Mouse (Mus musculus): Measurements from ENCODE around the gene Gm3839. TPM values are rescaled to one million over a fixed set of nuclear protein-coding genes. Genes with fewer than 3 reads are reported as not detected.
"Not testable (repeated sequence)": the region's sequence is repeated elsewhere in the genome, so short reads cannot be mapped to it uniquely, and the experiment has no call there.

Gm3839 gene
- total RNA-seq (2021) = 1 to 10 TPM; 3.2 to 4.4 TPM
- long read RNA-seq, experiment 1, partial matches to known transcripts = 0 of 3 reads
- long read RNA-seq, experiment 1, other reads (novel, unspliced or antisense) = 3 of 3 reads
- long read RNA-seq, experiment 2, partial matches to known transcripts = 0 of 5 reads
- long read RNA-seq, experiment 2, other reads (novel, unspliced or antisense) = 5 of 5 reads

GRCm38 (mm10) chr14:11356626-11357025 is at the start of gene Gm3839:
Gene Gm3839 (minus strand): TSS chr14:11356726.
- DNase-seq; intact Hi-C loops (cut with DNase I): not testable (repeated sequence)

- DNase-seq = no peak
- intact Hi-C loops (cut with DNase I) = no loop called here
Observed at GRCm38 (mm10) chr14:11405661-11406060, 49.1 kb upstream of the Gm3839 start.

GRCm38 (mm10) chr14:11377846-11378245 is 21.3 kb upstream of the Gm3839 start:
- intact Hi-C loops (cut with DNase I) = no loop called here

GRCm38 (mm10) chr14:11375225-11375624 is 18.7 kb upstream of the Gm3839 start:
- intact Hi-C loops (cut with DNase I) = no loop called here
- DNase-seq = no peak

More at GRCm38 (mm10) chr14:11377846-11378245, 21.3 kb upstream of the Gm3839 start:
- no peak for DNase-seq

GRCm38 (mm10) chr14:11346086-11346485 is 10.4 kb downstream of the Gm3839 start:
- intact Hi-C loops (cut with DNase I) = no loop called here
- DNase-seq = no peak

- intact Hi-C loops (cut with DNase I) = no loop called here
- no peak for DNase-seq
Observed at GRCm38 (mm10) chr14:11329993-11330392, 26.5 kb downstream of the Gm3839 start.

GRCm38 (mm10) chr14:11307079-11307478 is 49.4 kb downstream of the Gm3839 start:
- intact Hi-C loops (cut with DNase I) = no loop called here
- peak in 1 of 2 experiments; percentile 9 for DNase-seq

- DNase-seq; intact Hi-C loops (cut with DNase I): not testable (repeated sequence)
Observed at GRCm38 (mm10) chr14:11287956-11288355, 68.6 kb downstream of the Gm3839 start.

GRCm38 (mm10) chr14:11257161-11257705 is 99.3 kb downstream of the Gm3839 start:
- no peak for DNase-seq
- intact Hi-C loops (cut with DNase I) = no loop called here

- DNase-seq = no peak
- intact Hi-C loops (cut with DNase I) = no loop called here
Observed at GRCm38 (mm10) chr14:11248053-11248452, 108.5 kb downstream of the Gm3839 start.

- no peak for DNase-seq
- intact Hi-C loops (cut with DNase I) = no loop called here
Observed at GRCm38 (mm10) chr14:11244546-11244945, 112.0 kb downstream of the Gm3839 start.

GRCm38 (mm10) chr14:11232086-11232485 is 124.4 kb downstream of the Gm3839 start:
- intact Hi-C loops (cut with DNase I) = no loop called here
- no peak for DNase-seq

Small RNA genes within 50 kb of the gene (microRNA-seq; reads per million reads assigned to microRNA genes)
- gene Mir5124b = 0 reads per million in 2 experiments

Other genes with a start within 250 kb of the Gm3839 start
- 1 to 10 TPM; 1.3 to 2.1 TPM for gene Fhit, start 194.7 kb downstream of the Gm3839 start, total RNA-seq (2021)
- 10 to 100 TPM; 25.4 to 26.2 TPM for gene Ptprg, start 196.8 kb upstream of the Gm3839 start, total RNA-seq (2021)